Mouse (Mus musculus): ENCODE data around the gene Gm21650.
"Not testable (repeated sequence)": the region's sequence is repeated elsewhere in the genome, so short reads cannot be mapped to it uniquely, and the experiment has no call there.

Gm21650 gene

GRCm38 (mm10) chrY:77692508-77692907 lies at the start of gene Gm21650:
Gene Gm21650, plus strand, starts transcription at chrY:77692808.
- not testable (repeated sequence) for DNase-seq
